Mouse (Mus musculus): ENCODE measurements around the gene Dnlz. TPM values are rescaled to one million over a fixed set of nuclear protein-coding genes. Genes with fewer than 3 reads are reported as not detected.

Dnlz gene
- polyA plus RNA-seq, 1 experiment from 2014 or later, result 34.4 TPM

DNA sequence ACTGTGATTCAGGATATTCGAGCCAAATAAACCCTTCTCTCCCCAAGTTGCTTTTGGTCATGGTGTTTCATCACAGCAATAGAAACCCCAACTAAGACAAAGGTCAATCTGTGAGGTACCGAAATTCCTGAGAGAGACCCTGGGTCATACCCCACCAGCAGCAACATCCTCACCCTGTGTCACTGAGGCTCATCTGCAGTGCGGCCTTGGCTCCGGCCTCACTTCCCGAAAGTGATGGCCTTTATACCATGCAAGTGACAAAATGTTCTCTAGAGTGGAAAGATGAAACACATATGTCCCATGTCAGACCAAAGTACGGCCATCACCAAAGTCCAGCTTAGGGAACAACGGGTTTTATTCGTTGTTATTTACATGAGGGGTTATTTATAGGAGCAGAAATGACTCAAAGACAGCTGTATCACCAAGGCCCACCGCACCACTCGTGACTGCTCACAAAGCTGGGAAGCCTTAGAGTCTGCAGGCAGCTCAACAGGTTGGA, 49.9 kb downstream of the Dnlz start:
- Histone ChIP-seq H3K27ac (replicated peaks) (no peak overlapping the region), H3K9me3 (0 out of 2 replicates have a peak, but pooled peaks cover 7% of the 10 kb centered on the region), H3K36me3 (no peaks in the 10 kb centered on the region), H3K4me1 (peaks cover 37% of the 10 kb centered on the region), H3K4me3 (no peak overlapping the region), H3K4me2 (replicated peaks) (no peak overlapping the region), H3K9ac (replicated peaks) (no peak overlapping the region), H3K27me3 (peaks cover 22% of the 10 kb centered on the region; the same call in 1 of the 2 replicates)
- WGBS, result 92% methylated on average over 10 of the region's 10 CpGs
- no peak for ATAC-seq (ENCODE audit: low FRiP score, low read depth)

DNA sequence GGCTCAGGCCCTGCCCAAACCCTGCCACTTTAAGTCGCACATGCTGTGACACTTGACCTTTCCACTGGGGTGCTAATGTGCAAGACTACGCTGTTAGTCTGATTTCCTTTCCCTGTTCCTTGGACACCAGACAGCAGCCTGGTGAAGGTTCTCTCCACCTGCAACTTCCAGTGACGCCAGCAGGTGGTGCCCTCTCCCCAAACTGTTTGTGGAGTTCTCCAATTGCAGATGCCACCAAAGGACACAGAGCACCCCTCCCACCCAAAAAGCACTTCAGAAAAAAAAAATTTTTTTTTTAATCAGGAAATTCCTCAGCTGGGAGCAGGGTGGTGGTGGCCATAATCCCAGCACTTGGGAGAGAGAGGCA, 51.1 kb downstream of the Dnlz start:
- H3K27me3 ChIP-seq, result peaks cover 22% of the 10 kb centered on the region; the same call in 1 of the 2 replicates
- 0 out of 2 replicates have a peak, but pooled peaks cover 7% of the 10 kb centered on the region for H3K9me3 ChIP-seq
- no peak overlapping the region for H3K9ac ChIP-seq (replicated peaks)
- H3K4me2 ChIP-seq (replicated peaks), result no peak overlapping the region
- no peak for ATAC-seq (ENCODE audit: low FRiP score, low read depth)
- WGBS, result 4% methylated on average over 3 of the region's 3 CpGs
- H3K27ac ChIP-seq (replicated peaks), result 0 out of 2 replicates have a peak overlapping the region, but pooled peaks have one; percentile 27
- H3K4me1 ChIP-seq, result peaks cover 42% of the 10 kb centered on the region
- no peaks in the 10 kb centered on the region for H3K36me3 ChIP-seq
- no peak overlapping the region for H3K4me3 ChIP-seq

DNA sequence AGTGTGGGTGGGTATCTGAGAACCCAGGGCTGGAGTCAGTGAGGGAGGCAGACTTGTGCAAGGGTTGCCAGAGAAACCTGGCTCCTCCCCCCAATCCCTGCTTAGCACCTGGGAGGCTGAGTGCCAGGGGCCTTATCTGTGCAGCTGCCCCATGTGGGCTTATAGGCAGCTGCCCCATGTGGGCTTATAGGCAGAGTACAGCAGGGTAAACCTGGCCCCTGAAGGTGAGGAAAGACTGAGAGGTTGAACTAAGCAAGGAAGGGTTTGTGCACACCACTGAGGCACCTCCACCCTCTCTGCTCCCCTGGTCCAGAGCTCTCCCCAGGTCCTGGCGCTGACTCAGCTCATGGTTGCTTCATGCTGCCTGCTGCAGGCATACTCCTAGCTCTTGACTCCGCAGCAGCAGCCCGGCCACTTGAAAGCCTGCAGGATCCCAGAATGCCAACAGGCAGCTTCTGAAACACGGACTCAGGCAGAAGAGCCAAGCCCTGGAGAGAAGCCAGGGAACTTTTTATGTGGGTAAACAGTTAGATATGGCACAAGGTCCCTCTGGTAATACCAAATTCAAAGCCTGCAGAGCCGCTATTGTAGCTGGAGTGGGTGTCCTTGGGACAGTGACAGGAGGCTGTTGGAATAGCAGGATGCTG, 51.6 kb downstream of the Dnlz start:
- Histone ChIP-seq H3K27me3 (peaks cover 22% of the 10 kb centered on the region; the same call in 1 of the 2 replicates), H3K36me3 (no peaks in the 10 kb centered on the region), H3K27ac (replicated peaks) (peak overlapping the region; percentile 86; the same call in 1 of the 2 replicates), H3K9me3 (0 out of 2 replicates have a peak, but pooled peaks cover 7% of the 10 kb centered on the region), H3K4me2 (replicated peaks) (no peak overlapping the region), H3K9ac (replicated peaks) (0 out of 2 replicates have a peak overlapping the region, but pooled peaks have one; percentile 2), H3K4me1 (peaks cover 42% of the 10 kb centered on the region), H3K4me3 (no peak overlapping the region)
- 40% methylated on average over 5 of the region's 5 CpGs for WGBS
- ATAC-seq (ENCODE audit: low FRiP score, low read depth), result no peak

DNA sequence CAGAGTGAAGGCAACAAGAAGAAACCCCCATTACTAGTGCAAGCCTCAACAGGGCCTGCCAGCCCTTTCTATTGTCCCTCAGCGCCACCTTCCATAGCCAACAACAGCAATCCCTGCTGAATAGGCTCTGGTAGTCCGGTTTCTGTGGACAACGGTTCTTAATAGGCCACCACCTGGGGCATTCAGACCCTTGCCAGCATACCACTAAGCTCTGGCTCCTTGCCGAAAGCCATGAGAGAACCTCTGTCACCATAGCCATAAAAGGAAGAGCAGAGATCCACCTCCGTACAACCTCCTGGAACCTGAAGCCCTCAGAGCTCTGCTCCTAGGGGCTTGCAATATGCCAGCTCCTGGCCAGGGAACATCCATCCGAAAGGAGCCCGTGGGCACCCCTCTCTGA, 52.6 kb downstream of the Dnlz start:
- Histone ChIP-seq H3K4me1 (peaks cover 42% of the 10 kb centered on the region), H3K36me3 (no peaks in the 10 kb centered on the region), H3K4me3 (no peak overlapping the region), H3K4me2 (replicated peaks) (peak overlapping the region; percentile 37), H3K27ac (replicated peaks) (peak overlapping the region; percentile 86), H3K9ac (replicated peaks) (peak overlapping the region; percentile 8), H3K9me3 (0 out of 2 replicates have a peak, but pooled peaks cover 4% of the 10 kb centered on the region), H3K27me3 (peaks cover 22% of the 10 kb centered on the region; the same call in 1 of the 2 replicates)
- no peak for ATAC-seq (ENCODE audit: low FRiP score, low read depth)
- WGBS, result 31% methylated on average over 7 of the region's 7 CpGs

DNA sequence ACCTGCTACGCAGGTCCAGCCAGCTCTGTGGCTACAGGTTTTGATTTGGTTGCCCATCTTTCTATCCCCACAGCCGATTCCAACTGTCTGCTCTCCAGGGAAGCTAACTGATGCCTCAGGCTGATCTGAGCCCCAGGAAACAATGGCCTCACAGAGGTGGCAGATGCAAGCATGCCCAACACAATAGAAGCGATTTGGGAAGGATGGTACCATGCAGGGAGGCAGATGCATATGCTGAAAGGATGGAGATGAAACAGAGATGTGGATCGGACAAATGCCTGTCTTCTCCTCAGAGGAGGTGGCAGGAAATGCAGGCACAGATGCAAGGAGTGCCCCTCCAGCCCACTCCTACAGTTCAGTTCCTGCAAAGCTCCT, 53.1 kb downstream of the Dnlz start:
- no peaks in the 10 kb centered on the region for H3K9me3 ChIP-seq
- H3K27me3 ChIP-seq, result peaks cover 22% of the 10 kb centered on the region; the same call in 1 of the 2 replicates
- 0 out of 2 replicates have a peak overlapping the region, but pooled peaks have one; percentile 3 for H3K4me3 ChIP-seq
- H3K4me1 ChIP-seq, result peaks cover 42% of the 10 kb centered on the region
- H3K9ac ChIP-seq (replicated peaks), result peak overlapping the region; percentile 8; the same call in 1 of the 2 replicates
- ATAC-seq (ENCODE audit: low FRiP score, low read depth), result peak; percentile 53
- 2% methylated on average over 4 of the region's 4 CpGs for WGBS
- H3K4me2 ChIP-seq (replicated peaks), result peak overlapping the region; percentile 37
- H3K36me3 ChIP-seq, result no peaks in the 10 kb centered on the region
- peak overlapping the region; percentile 86 for H3K27ac ChIP-seq (replicated peaks)

DNA sequence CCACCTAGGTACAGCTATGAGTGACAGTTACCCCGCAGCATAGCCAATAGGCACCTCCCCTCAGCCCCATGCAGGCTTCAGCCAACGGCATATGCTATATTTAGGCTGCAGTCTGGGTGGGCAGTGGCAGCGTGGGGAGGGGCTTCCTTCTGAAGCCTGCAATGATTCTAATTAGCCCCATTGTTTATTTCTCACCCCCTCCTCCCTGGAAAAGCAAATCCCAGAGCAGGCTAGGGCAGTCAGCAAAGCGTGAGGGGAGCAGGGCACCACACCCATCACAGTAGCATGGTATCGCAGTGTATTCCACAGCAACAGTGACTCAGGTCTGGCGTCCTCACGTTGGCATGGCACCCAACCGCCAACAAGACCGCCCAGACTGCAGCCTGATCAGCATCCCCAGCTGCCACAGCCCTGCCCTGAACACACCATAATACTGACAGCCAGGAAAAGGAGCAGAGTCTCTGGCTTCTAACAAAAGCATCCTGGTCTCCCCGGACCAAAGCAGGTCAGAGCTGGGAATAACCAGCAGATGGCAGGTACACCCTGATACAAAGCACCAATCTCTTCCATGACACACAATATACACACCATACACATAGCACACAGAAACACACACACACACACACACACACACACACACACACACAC, 53.6 kb downstream of the Dnlz start:
- Histone ChIP-seq H3K4me2 (replicated peaks) (peak overlapping the region; percentile 37), H3K4me1 (peaks cover 42% of the 10 kb centered on the region), H3K27ac (replicated peaks) (peak overlapping the region; percentile 86), H3K9ac (replicated peaks) (peak overlapping the region; percentile 25; the same call in 1 of the 2 replicates), H3K4me3 (0 out of 2 replicates have a peak overlapping the region, but pooled peaks have one; percentile 3), H3K9me3 (no peaks in the 10 kb centered on the region), H3K36me3 (no peaks in the 10 kb centered on the region), H3K27me3 (peaks cover 22% of the 10 kb centered on the region; the same call in 1 of the 2 replicates)
- peak; percentile 79 for ATAC-seq (ENCODE audit: low FRiP score, low read depth)
- 2% methylated on average over 10 of the region's 10 CpGs for WGBS

Other genes starting within 250 kb of the Dnlz start
- gene Nacc2, start 228.9 kb downstream of the Dnlz start, polyA plus RNA-seq (2016; fragmentation: Nextera tagmentation; extraction: Ambion mirVana), result 8.7 and 11.1 TPM in 2 replicates
- gene Lhx3, start 143.8 kb downstream of the Dnlz start, polyA plus RNA-seq (2016; fragmentation: Nextera tagmentation; extraction: Ambion mirVana), result 0.10 and 0.13 TPM in 2 replicates
- gene Qsox2, start 114.6 kb downstream of the Dnlz start, polyA plus RNA-seq (2016; fragmentation: Nextera tagmentation; extraction: Ambion mirVana), result 21.2 and 22.2 TPM in 2 replicates
- gene Ccdc187, start 57.6 kb downstream of the Dnlz start, polyA plus RNA-seq (2016; fragmentation: Nextera tagmentation; extraction: Ambion mirVana), result 0.08 and 0.12 TPM in 2 replicates
- 128 and 129 TPM in 2 replicates for gene Gpsm1, start 36.6 kb downstream of the Dnlz start, polyA plus RNA-seq (2016; fragmentation: Nextera tagmentation; extraction: Ambion mirVana)
- 2.0 and 2.1 TPM in 2 replicates for gene Card9, start 8.8 kb upstream of the Dnlz start, polyA plus RNA-seq (2016; fragmentation: Nextera tagmentation; extraction: Ambion mirVana)
- gene Snapc4, start 28.5 kb upstream of the Dnlz start, polyA plus RNA-seq (2016; fragmentation: Nextera tagmentation; extraction: Ambion mirVana), result 36.9 and 41.5 TPM in 2 replicates
- gene Entr1, start 37.2 kb upstream of the Dnlz start, polyA plus RNA-seq (2016; fragmentation: Nextera tagmentation; extraction: Ambion mirVana), result 169 and 170 TPM in 2 replicates
- 126 and 128 TPM in 2 replicates for gene Pmpca, start 37.2 kb upstream of the Dnlz start, polyA plus RNA-seq (2016; fragmentation: Nextera tagmentation; extraction: Ambion mirVana)
- 31.4 and 33.8 TPM in 2 replicates for gene Inpp5e, start 57.1 kb upstream of the Dnlz start, polyA plus RNA-seq (2016; fragmentation: Nextera tagmentation; extraction: Ambion mirVana)
- gene Sec16a, start 93.1 kb upstream of the Dnlz start, polyA plus RNA-seq (2016; fragmentation: Nextera tagmentation; extraction: Ambion mirVana), result 29.3 and 33.3 TPM in 2 replicates
- gene Notch1, start 164.6 kb upstream of the Dnlz start, polyA plus RNA-seq (2016; fragmentation: Nextera tagmentation; extraction: Ambion mirVana), result 53.5 and 56.2 TPM in 2 replicates
- gene Egfl7, start 227.9 kb upstream of the Dnlz start, polyA plus RNA-seq (2016; fragmentation: Nextera tagmentation; extraction: Ambion mirVana), result 50.4 and 64.8 TPM in 2 replicates
- gene Gm20532, start 234.5 kb upstream of the Dnlz start, polyA plus RNA-seq (2016; fragmentation: Nextera tagmentation; extraction: Ambion mirVana), result not detected in 2 replicates

All from midbrain, embryonic 12.5 days (tissue).